In genomic region chr9:45985229-45985567, GRCm38 (mm10) we compare ENCODE assay signal across 8 mouse cellular contexts. TPM values are rescaled to one million over a fixed set of nuclear protein-coding genes. Genes with fewer than 3 reads are reported as not detected.
DNase-seq lines count a peak whose midpoint lies in the region; ATAC-seq and TF ChIP-seq lines count a peak whose summit lies in the region.

No protein-coding gene starts in this region.

- peak overlapping the region; percentile 87 for H3K4me3 ChIP-seq in forebrain, embryonic 15.5 days
- H3K4me3 ChIP-seq in liver, postnatal 0 days (ENCODE audit: low read depth, low read length) = peak overlapping the region; percentile 81
- peak overlapping the region; percentile 97 for H3K4me3 ChIP-seq in neural tube, embryonic 14.5 days (ENCODE audit: low read depth, low read length)

- H3K27ac ChIP-seq in forebrain, embryonic 15.5 days (replicated peaks) = peak overlapping the region; percentile 95
- H3K27ac ChIP-seq in liver, postnatal 0 days (ENCODE audit: low read depth) = peak overlapping the region; percentile 91
- H3K27ac ChIP-seq in neural tube, embryonic 14.5 days (ENCODE audit: low read depth, low read length) = peak overlapping the region; percentile 92

- no peaks in the 10 kb centered on the region for H3K36me3 ChIP-seq in forebrain, embryonic 15.5 days
- no peaks in the 10 kb centered on the region for H3K36me3 ChIP-seq in liver, postnatal 0 days (replicated peaks; ENCODE audit: insufficient read depth, low read length)
- no peaks in the 10 kb centered on the region for H3K36me3 ChIP-seq in neural tube, embryonic 14.5 days (ENCODE audit: control insufficient read depth, insufficient read depth, low read length)

- H3K4me1 ChIP-seq in forebrain, embryonic 15.5 days = peaks cover 41% of the 10 kb centered on the region
- peaks cover 16% of the 10 kb centered on the region for H3K4me1 ChIP-seq in liver, postnatal 0 days (ENCODE audit: insufficient read depth)
- H3K4me1 ChIP-seq in neural tube, embryonic 14.5 days (ENCODE audit: control insufficient read depth, insufficient read depth, low read length) = peaks cover 25% of the 10 kb centered on the region

- no peak for TF ChIP-seq EP300 in liver, postnatal 0 days (IDR thresholded peaks at IDR 0.05; ENCODE audit: low read depth)

- TF ChIP-seq CTCF in liver, postnatal 0 days (IDR thresholded peaks at IDR 0.05; ENCODE audit: low read depth) = no peak

- WGBS in forebrain, embryonic 15.5 days = 1% methylated on average over 4 of the region's 4 CpGs
- 0% methylated on average over 4 of the region's 4 CpGs for WGBS in large intestine, adult 2 months
- 2% methylated on average over 4 of the region's 4 CpGs for WGBS in liver, postnatal 0 days (ENCODE audit: insufficient replicate concordance)
- WGBS in neural tube, embryonic 14.5 days = 1% methylated on average over 4 of the region's 4 CpGs

- ATAC-seq in cerebellum, adult (ENCODE audit: insufficient number of reproducible peaks, low FRiP score, low TSS enrichment) = 0 out of 2 replicates have a peak, but pooled peaks have one; percentile 28
- ATAC-seq in forebrain, embryonic 15.5 days (replicated peaks) = peak; percentile 77
- ATAC-seq in liver, postnatal 0 days = peak; percentile 60
- peak; percentile 76 for ATAC-seq in neural tube, embryonic 14.5 days (ENCODE audit: low read depth)

- H3K27me3 ChIP-seq in forebrain, embryonic 15.5 days = no peaks in the 10 kb centered on the region
- H3K27me3 ChIP-seq in liver, postnatal 0 days (ENCODE audit: insufficient read depth, low read length) = no peaks in the 10 kb centered on the region
- H3K27me3 ChIP-seq in neural tube, embryonic 14.5 days (ENCODE audit: control insufficient read depth, insufficient read depth, low read length) = no peaks in the 10 kb centered on the region

- no peaks in the 10 kb centered on the region for H3K9me3 ChIP-seq in forebrain, embryonic 15.5 days
- H3K9me3 ChIP-seq in liver, postnatal 0 days (ENCODE audit: low read length) = no peaks in the 10 kb centered on the region
- no peaks in the 10 kb centered on the region for H3K9me3 ChIP-seq in neural tube, embryonic 14.5 days (ENCODE audit: control insufficient read depth, low read length)

- DNase-seq in NIH3T3 (ENCODE audit: low read depth) = peak; percentile 89
- DNase-seq in heart, postnatal 14 days = peak; percentile 67 to 73
- DNase-seq in large intestine, adult 2 months (ENCODE audit: low read depth, low spot score) = peak; percentile 11
- peak; percentile 65 for DNase-seq in liver, postnatal 0 days
- DNase-seq in thymus, postnatal 10 days (ENCODE audit: low spot score in 2 of 2) = no peak

- H3K9ac ChIP-seq in forebrain, embryonic 15.5 days (replicated peaks) = peak overlapping the region; percentile 89
- peak overlapping the region; percentile 86 for H3K9ac ChIP-seq in liver, postnatal 0 days (replicated peaks)
- peak overlapping the region; percentile 95 for H3K9ac ChIP-seq in neural tube, embryonic 14.5 days (replicated peaks; ENCODE audit: low read depth, low read length)

- intact Hi-C loops in heart, postnatal 14 days (cut with DNase I) = no loop called here

- H3K4me2 ChIP-seq in forebrain, embryonic 15.5 days (replicated peaks) = peak overlapping the region; percentile 59
- H3K4me2 ChIP-seq in liver, postnatal 0 days (ENCODE audit: low read depth, low read length) = peak overlapping the region; percentile 87
- H3K4me2 ChIP-seq in neural tube, embryonic 14.5 days (ENCODE audit: low read depth, low read length) = peak overlapping the region; percentile 89

RNA-seq across cellular contexts. Expression of gene Pafah1b2, which starts 27.3 kb away (rescaled TPM):
- 284 and 289 TPM in 2 replicates for polyA plus RNA-seq in forebrain, embryonic 15.5 days (2015; fragmentation: Nextera tagmentation; extraction: Ambion mirVana)
- total RNA-seq in heart, postnatal 14 days (2021) = 10 to 100 TPM; 67.7 to 67.8 TPM
- 9.9 and 11.8 TPM in 2 replicates for polyA plus RNA-seq in large intestine, adult 2 months (2012; rRNA removed)
- 35.8 and 42.6 TPM in 2 replicates for polyA plus RNA-seq in liver, postnatal 0 days (2015; fragmentation: Nextera tagmentation; extraction: Ambion mirVana)
- 307 and 318 TPM in 2 replicates for polyA plus RNA-seq in neural tube, embryonic 14.5 days (2014; fragmentation: Nextera tagmentation; extraction: Ambion mirVana)

RNA-seq across cellular contexts. Expression of gene Sik3, which starts 27.4 kb away (rescaled TPM):
- 7.8 and 9.2 TPM in 2 replicates for polyA plus RNA-seq in forebrain, embryonic 15.5 days (2015; fragmentation: Nextera tagmentation; extraction: Ambion mirVana)
- total RNA-seq in heart, postnatal 14 days (2021) = 10 to 100 TPM; 56.3 to 63.1 TPM
- 10.9 and 15.1 TPM in 2 replicates for polyA plus RNA-seq in large intestine, adult 2 months (2012; rRNA removed)
- 5.0 TPM in 2 replicates for polyA plus RNA-seq in liver, postnatal 0 days (2015; fragmentation: Nextera tagmentation; extraction: Ambion mirVana)
- 10.5 TPM in 2 replicates for polyA plus RNA-seq in neural tube, embryonic 14.5 days (2014; fragmentation: Nextera tagmentation; extraction: Ambion mirVana)

RNA-seq across cellular contexts. Expression of gene Sidt2, which starts 30.1 kb away (rescaled TPM):
- 37.2 and 37.6 TPM in 2 replicates for polyA plus RNA-seq in forebrain, embryonic 15.5 days (2015; fragmentation: Nextera tagmentation; extraction: Ambion mirVana)
- total RNA-seq in heart, postnatal 14 days (2021) = 10 to 100 TPM; 71.9 to 80.7 TPM
- 332 and 378 TPM in 2 replicates for polyA plus RNA-seq in large intestine, adult 2 months (2012; rRNA removed)
- 23.5 and 23.6 TPM in 2 replicates for polyA plus RNA-seq in liver, postnatal 0 days (2015; fragmentation: Nextera tagmentation; extraction: Ambion mirVana)
- polyA plus RNA-seq in neural tube, embryonic 14.5 days (2014; fragmentation: Nextera tagmentation; extraction: Ambion mirVana) = 45.7 and 52.0 TPM in 2 replicates

RNA-seq across cellular contexts. Expression of gene Tagln, which starts 49.3 kb away (rescaled TPM):
- polyA plus RNA-seq in forebrain, embryonic 15.5 days (2015; fragmentation: Nextera tagmentation; extraction: Ambion mirVana) = 2.6 and 2.8 TPM in 2 replicates
- 10 to 100 TPM; 52.9 to 60.8 TPM for total RNA-seq in heart, postnatal 14 days (2021)
- polyA plus RNA-seq in large intestine, adult 2 months (2012; rRNA removed) = 615 and 775 TPM in 2 replicates
- 3.6 and 5.2 TPM in 2 replicates for polyA plus RNA-seq in liver, postnatal 0 days (2015; fragmentation: Nextera tagmentation; extraction: Ambion mirVana)
- 5.2 and 5.5 TPM in 2 replicates for polyA plus RNA-seq in neural tube, embryonic 14.5 days (2014; fragmentation: Nextera tagmentation; extraction: Ambion mirVana)

Comparison
In these comparisons a context has a peak if more than half of its experiments do, and no peak if none do; other contexts are left out.
1. DNase-seq: peak in NIH3T3 (single experiment), heart, postnatal 14 days (2 of 2), large intestine, adult 2 months (single experiment) and liver, postnatal 0 days (single experiment); none in thymus, postnatal 10 days (0 of 2).
2. Peak in every context shown above with its lines, with median percentiles within 50 percentile points of each other: ATAC-seq, H3K27ac ChIP-seq, H3K4me2 ChIP-seq, H3K4me3 ChIP-seq and H3K9ac ChIP-seq.